Mouse (Mus musculus) liver, embryonic 16.5 days (tissue): ENCODE measurements at regions not wholly inside any gene's neighbourhood (a gene's known extent, or its start where the extent isn't known, plus 50 kb on each side); places are given as distances from the start of the nearest gene placed in this dataset.

Experiments used
- ATAC-seq: fragments of 200-750 bp; cut with Nextera tagmentation; 2 replicates; pipeline ENCODE4 v1.8.0; 2017; ENCODE audit warnings: low read depth, mild to moderate bottlenecking, moderate number of reproducible peaks, moderate library complexity
- H3K27ac ChIP-seq: fragments of 300-500 bp; sonication (generic); 2 replicates; pipeline ENCODE4 v1.5.1; 2014; ENCODE audit warnings: mild to moderate bottlenecking, low read length
- H3K27me3 ChIP-seq: fragments of 300-500 bp; sonication (generic); 2 replicates; pipeline ENCODE4 v1.6.1; 2014; ENCODE audit warnings: low read depth, low read length, mixed read lengths; ENCODE audit not compliant: control insufficient read depth, insufficient read depth
- H3K36me3 ChIP-seq: fragments of 300-500 bp; sonication (generic); 2 replicates; pipeline ENCODE4 v1.6.1; 2014; ENCODE audit warnings: mild to moderate bottlenecking; ENCODE audit not compliant: control insufficient read depth, insufficient read depth
- H3K4me1 ChIP-seq: fragments of 300-500 bp; sonication (generic); 2 replicates; pipeline ENCODE4 v1.6.1; 2014; ENCODE audit warnings: low read depth, low read length, mixed read lengths; ENCODE audit not compliant: control insufficient read depth
- H3K4me2 ChIP-seq: fragments of 300-500 bp; sonication (generic); 2 replicates; pipeline ENCODE4 v1.6.1; 2014; ENCODE audit warnings: low read depth, low read length, mixed read lengths
- H3K4me3 ChIP-seq: fragments of 300-500 bp; sonication (generic); 2 replicates; pipeline ENCODE4 v1.5.1; 2014; ENCODE audit warnings: low read depth, mild to moderate bottlenecking, low read length
- H3K9ac ChIP-seq: fragments of 300-500 bp; sonication (generic); 2 replicates; pipeline ENCODE4 v1.6.1; 2014; ENCODE audit warnings: low read depth, low read length
- H3K9me3 ChIP-seq: fragments of 300-500 bp; sonication (generic); replicated peaks from 2 replicates; pipeline ENCODE4 v1.6.1; 2016; ENCODE audit warnings: low read length; ENCODE audit not compliant: control insufficient read depth
- WGBS: fragments of 180-500 bp; shearing (Covaris S2); extraction: QIAGEN DNeasy Blood & Tissue Kit; methylation state at CpG from one replicate; pipeline ENCODE4 v1.1.7; 2014; ENCODE audit not compliant: insufficient replicate concordance; 5-methylcytosine and 5-hydroxymethylcytosine counted together

DNA sequence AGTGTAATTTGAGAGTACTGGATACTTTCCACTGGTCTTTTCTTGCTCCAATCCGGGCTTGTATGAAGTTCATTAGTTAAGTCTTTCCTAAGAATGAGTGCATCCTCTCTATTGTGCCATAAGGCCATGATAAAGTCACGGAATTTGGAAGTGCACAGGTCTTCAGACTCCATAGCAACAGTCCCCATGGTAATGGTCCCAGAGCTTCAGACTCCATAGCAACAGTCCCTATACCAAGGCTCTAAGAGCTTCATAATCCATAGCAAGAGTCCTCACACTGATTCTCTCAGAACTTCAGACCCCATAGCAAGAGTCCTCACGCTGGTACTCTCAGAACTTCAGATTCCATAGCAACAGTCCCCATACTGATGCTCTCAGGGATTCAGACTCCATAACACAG lies 214.5 kb upstream of the Far2 start:
- 41% methylated on average over 3 of the region's 3 CpGs for WGBS
- H3K4me3 ChIP-seq: no peak overlapping the region

DNA sequence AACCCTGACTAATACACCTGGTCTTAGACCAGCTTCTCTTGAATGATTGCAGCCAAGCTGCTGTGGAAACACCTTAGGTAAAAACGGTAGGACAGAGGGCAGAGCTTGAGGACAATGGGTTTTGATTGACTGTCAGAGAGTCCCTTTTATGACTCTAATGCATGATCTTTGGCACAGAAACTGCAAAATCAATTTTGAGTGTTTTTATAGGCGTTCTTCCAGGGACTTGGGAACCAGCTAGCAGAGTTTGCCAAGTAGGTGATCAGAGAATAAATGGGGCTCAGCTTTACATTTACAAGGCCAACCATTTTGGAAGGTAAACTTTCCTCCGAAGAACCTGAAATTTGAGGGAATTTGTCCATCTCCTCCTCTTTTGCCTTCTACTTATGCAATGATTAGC lies 213.6 kb upstream of the Far2 start:
- Histone ChIP-seq H3K4me1 (no peaks in the 10 kb centered on the region), H3K27ac (no peak overlapping the region), H3K4me2 (no peak overlapping the region), H3K4me3 (no peak overlapping the region), H3K27me3 (no peaks in the 10 kb centered on the region), H3K9ac (no peak overlapping the region), H3K36me3 (no peaks in the 10 kb centered on the region), H3K9me3 (no peaks in the 10 kb centered on the region)
- 59% methylated on average over 3 of the region's 3 CpGs for WGBS
- ATAC-seq: no peak

More for the DNA sequence above, 214.5 kb upstream of the Far2 start:
- ATAC-seq: no peak
- Histone ChIP-seq H3K4me1 (no peaks in the 10 kb centered on the region), H3K9me3 (no peaks in the 10 kb centered on the region), H3K36me3 (no peaks in the 10 kb centered on the region), H3K4me2 (no peak overlapping the region), H3K27ac (no peak overlapping the region), H3K27me3 (no peaks in the 10 kb centered on the region), H3K9ac (no peak overlapping the region)

DNA sequence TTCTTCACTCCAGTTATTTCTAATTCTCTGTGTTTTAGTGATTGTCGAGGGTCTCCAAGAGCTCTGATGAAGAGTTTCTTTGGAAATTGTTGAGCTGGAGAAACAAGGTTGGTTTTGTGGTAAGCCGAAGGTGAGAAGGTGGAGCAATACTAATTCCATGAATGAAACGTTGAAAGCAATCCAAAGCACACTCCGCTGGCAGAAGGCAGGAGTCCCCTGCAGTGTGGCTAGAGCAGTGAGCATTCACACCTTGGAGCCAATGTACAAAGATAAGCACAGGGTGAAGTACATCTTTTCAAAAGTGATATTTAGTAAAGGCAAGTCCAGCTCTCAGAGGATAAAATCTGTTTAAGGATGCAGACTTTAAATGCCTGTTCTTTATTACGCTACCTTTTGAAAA lies 208.2 kb upstream of the Far2 start:
- Histone ChIP-seq H3K9ac (no peak overlapping the region), H3K36me3 (no peaks in the 10 kb centered on the region), H3K4me1 (no peaks in the 10 kb centered on the region), H3K4me3 (no peak overlapping the region), H3K4me2 (no peak overlapping the region), H3K27me3 (no peaks in the 10 kb centered on the region), H3K9me3 (no peaks in the 10 kb centered on the region), H3K27ac (no peak overlapping the region)
- no peak for ATAC-seq
- WGBS: 58% methylated on average over 5 of the region's 5 CpGs

DNA sequence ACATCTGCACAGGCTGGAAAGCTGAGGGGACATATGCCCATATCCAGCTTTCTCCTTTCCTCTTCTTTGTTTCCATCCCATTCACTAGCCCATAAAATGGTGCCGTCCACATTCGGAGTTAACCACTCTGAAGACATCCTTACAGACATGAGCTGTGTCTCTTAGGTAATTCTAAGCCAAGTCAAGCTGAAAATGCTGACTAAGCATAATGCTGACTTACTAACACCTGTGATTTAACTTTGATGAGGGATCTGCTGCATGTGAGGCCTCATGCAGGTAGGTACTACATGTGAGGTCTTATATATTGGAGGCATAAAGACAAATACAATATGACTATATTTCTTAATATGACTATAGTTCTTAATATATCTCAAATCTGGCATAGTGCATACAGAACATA lies 197.1 kb upstream of the Far2 start:
- Histone ChIP-seq H3K4me2 (no peak overlapping the region), H3K9ac (no peak overlapping the region), H3K4me3 (no peak overlapping the region), H3K9me3 (no peaks in the 10 kb centered on the region), H3K4me1 (no peaks in the 10 kb centered on the region), H3K27me3 (no peaks in the 10 kb centered on the region), H3K27ac (no peak overlapping the region), H3K36me3 (no peaks in the 10 kb centered on the region)
- WGBS: 63% methylated on average over 2 of the region's 2 CpGs
- no peak for ATAC-seq

DNA sequence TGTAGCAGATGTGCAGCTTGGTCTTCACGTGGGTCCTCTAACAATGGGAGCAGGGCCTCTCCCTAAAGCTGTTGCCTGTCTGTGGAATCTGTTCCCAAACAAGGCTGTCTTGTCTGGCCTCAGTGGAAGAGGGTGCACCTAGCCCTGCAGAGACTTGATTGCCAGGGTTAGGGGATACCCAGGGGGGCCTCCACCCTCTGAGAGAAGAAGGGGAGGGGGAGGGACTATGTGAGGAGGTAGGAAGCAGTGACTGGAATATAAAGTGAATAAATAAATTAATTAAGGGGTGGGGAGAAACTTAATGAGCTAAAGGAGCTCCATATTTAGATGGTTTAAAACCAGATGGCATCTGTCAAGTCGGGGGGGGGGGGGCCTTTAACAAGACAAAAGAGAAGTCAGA lies 185.9 kb upstream of the Far2 start:
- Histone ChIP-seq H3K36me3 (no peaks in the 10 kb centered on the region), H3K4me2 (no peak overlapping the region), H3K9me3 (no peaks in the 10 kb centered on the region), H3K27me3 (no peaks in the 10 kb centered on the region), H3K27ac (no peak overlapping the region), H3K4me3 (no peak overlapping the region), H3K4me1 (no peaks in the 10 kb centered on the region), H3K9ac (no peak overlapping the region)
- 40% methylated on average over 2 of the region's 2 CpGs for WGBS
- ATAC-seq: no peak

DNA sequence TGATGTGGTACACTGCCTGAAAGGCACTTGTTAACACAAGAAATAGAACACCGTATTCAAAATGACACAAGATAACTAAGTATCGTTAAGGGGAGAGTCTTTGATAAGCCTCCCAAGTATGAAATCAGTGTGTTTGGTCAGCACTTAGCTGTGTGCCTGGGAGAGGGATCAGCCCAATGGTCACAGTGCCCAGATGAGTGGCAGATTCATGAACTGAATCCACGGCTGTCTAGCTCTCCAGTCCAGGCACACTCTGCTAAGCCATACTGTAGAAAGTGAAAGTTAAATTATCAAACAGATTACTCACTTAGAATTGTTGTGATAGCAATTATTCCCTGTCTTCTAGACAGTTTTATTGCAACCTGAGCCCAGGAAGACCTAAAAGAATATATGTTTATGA lies 176.0 kb upstream of the Far2 start:
- WGBS: 60% methylated on average over 3 of the region's 3 CpGs
- H3K36me3 ChIP-seq: no peaks in the 10 kb centered on the region

DNA sequence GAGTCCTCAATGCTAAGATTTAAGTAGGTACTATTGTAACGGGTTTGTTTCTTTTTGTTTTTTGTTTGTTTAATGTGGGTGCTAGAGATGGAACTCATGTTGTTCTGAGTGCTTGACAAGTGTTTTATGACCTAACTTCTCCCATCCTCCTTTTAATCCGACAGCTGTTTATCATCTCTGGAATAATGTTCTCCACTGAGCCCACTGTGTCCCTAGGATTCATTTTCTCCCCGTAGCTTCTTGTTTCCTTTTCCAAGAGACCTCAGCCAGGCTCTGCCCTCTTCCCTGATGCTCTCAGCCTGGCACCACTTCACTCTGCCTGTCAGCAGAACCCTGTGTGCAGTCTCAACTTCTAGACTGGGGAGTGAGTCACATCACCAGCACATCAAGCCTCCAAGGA lies 173.9 kb upstream of the Far2 start:
- H3K4me2 ChIP-seq: no peak overlapping the region
- no peak overlapping the region for H3K4me3 ChIP-seq
- ATAC-seq: no peak
- no peak overlapping the region for H3K9ac ChIP-seq
- no peaks in the 10 kb centered on the region for H3K4me1 ChIP-seq
- WGBS: 56% methylated on average over 3 of the region's 3 CpGs
- H3K27me3 ChIP-seq: no peaks in the 10 kb centered on the region
- H3K27ac ChIP-seq: no peak overlapping the region
- H3K36me3 ChIP-seq: no peaks in the 10 kb centered on the region
- H3K9me3 ChIP-seq: no peaks in the 10 kb centered on the region

More for the DNA sequence above, 176.0 kb upstream of the Far2 start:
- Histone ChIP-seq H3K27ac (no peak overlapping the region), H3K9me3 (no peaks in the 10 kb centered on the region), H3K4me2 (no peak overlapping the region), H3K9ac (no peak overlapping the region), H3K27me3 (no peaks in the 10 kb centered on the region), H3K4me3 (no peak overlapping the region), H3K4me1 (no peaks in the 10 kb centered on the region)
- ATAC-seq: no peak

DNA sequence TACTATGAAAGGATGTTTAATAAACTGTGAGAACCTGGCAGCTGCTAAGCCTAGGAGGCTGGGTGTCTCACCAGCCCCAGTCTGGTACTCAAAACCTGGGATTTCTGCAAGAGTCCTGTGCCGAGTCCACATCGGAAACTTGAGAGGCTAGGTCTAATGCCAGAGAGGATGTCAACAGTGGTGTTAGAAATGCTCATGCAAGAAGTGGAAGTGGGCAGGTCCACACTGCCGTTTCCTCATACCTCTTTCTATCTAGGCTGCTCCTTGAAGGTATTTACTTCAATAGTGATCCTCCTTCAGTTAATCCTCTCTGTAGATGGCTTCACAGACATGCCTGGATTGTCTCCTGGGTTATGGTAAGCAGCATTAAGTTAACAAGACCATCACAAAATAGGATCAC lies 168.6 kb upstream of the Far2 start:
- no peak overlapping the region for H3K4me2 ChIP-seq

DNA sequence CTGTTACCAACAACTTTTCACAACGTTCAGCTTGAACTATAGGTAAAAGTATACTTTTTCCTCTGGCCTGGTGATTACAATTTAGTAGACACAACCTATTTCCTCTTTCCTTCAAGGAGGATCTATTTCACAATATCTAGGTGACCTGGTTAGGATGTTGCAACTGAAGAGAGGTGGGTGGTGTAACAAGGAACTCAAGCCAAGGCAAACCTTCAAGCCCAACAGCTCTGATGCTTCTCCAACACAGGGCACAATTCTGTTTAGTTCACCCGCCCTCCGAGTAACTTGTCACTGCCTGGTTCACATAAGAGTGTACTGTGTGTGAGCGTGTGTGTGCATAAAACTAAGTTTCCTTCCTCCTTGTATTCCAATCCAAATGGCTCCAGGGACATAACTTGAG lies 161.2 kb upstream of the Far2 start:
- H3K9ac ChIP-seq: no peak overlapping the region
- WGBS: 58% methylated on average over 4 of the region's 4 CpGs
- no peak for ATAC-seq

More for the DNA sequence above, 168.6 kb upstream of the Far2 start:
- no peak for ATAC-seq
- Histone ChIP-seq H3K36me3 (no peaks in the 10 kb centered on the region), H3K27ac (no peak overlapping the region), H3K4me1 (no peaks in the 10 kb centered on the region), H3K9ac (no peak overlapping the region), H3K27me3 (no peaks in the 10 kb centered on the region), H3K9me3 (no peaks in the 10 kb centered on the region), H3K4me3 (no peak overlapping the region)
- WGBS: 61% methylated on average over 3 of the region's 3 CpGs

DNA sequence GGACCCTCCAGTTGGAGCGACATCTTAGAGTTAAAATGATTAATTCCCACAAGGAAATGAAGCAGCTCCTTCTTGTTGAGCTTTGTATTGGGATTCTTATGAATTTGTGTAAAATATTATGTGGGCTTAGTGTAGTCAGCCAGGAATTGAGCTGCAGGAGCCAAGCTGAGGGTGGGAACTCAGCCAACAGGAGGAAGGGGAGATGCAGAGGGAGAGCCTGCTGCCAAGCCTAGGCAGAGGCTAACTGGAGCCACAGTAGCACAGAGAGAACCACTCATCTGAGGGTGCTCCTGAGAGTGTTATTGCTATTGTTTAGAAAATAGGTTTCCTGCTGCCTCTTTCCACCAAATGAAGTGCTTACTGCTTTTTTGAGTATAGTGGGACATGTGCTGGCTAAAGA lies 127.4 kb upstream of the Far2 start:
- Histone ChIP-seq H3K4me3 (no peak overlapping the region), H3K4me2 (no peak overlapping the region), H3K36me3 (no peaks in the 10 kb centered on the region), H3K9me3 (no peaks in the 10 kb centered on the region), H3K27me3 (no peaks in the 10 kb centered on the region), H3K9ac (no peak overlapping the region), H3K4me1 (no peaks in the 10 kb centered on the region), H3K27ac (no peak overlapping the region)
- ATAC-seq: no peak
- WGBS: 52% methylated on average over 1 of the region's 1 CpGs

More for the DNA sequence above, 161.2 kb upstream of the Far2 start:
- Histone ChIP-seq H3K4me2 (no peak overlapping the region), H3K27ac (no peak overlapping the region), H3K9me3 (no peaks in the 10 kb centered on the region), H3K4me1 (no peaks in the 10 kb centered on the region), H3K36me3 (no peaks in the 10 kb centered on the region), H3K4me3 (no peak overlapping the region), H3K27me3 (no peaks in the 10 kb centered on the region)
